ENCODE assay signal across 8 mouse cellular contexts in genomic region chrX:106920175-106920827, GRCm38 (mm10). TPM values are rescaled to one million over a fixed set of nuclear protein-coding genes. Genes with fewer than 3 reads are reported as not detected.
DNase-seq lines count a peak whose midpoint lies in the region; ATAC-seq and TF ChIP-seq lines count a peak whose summit lies in the region.

Lpar4 (plus strand) TSS chrX:106920625.

- H3K4me2 ChIP-seq in embryonic facial prominence, embryonic 11.5 days (ENCODE audit: low read depth, low read length), result peak within 1 kb of the TSS; percentile 27; the same call in 1 of the 2 replicates
- peak within 1 kb of the TSS; percentile 52 for H3K4me2 ChIP-seq in heart, embryonic 12.5 days
- H3K4me2 ChIP-seq in kidney, embryonic 16.5 days (replicated peaks; ENCODE audit: low read depth, low read length), result peak within 1 kb of the TSS; percentile 47

- H3K36me3 ChIP-seq in thymus, adult 2 months (ENCODE audit: control insufficient read depth, insufficient read depth, low read length), result no peaks in the 10 kb centered on the region
- no peaks in the 10 kb centered on the region for H3K36me3 ChIP-seq in embryonic facial prominence, embryonic 11.5 days (replicated peaks; ENCODE audit: control insufficient read depth, insufficient read depth, low read depth, low read length)
- no peaks in the 10 kb centered on the region for H3K36me3 ChIP-seq in heart, embryonic 12.5 days
- H3K36me3 ChIP-seq in kidney, embryonic 16.5 days (ENCODE audit: insufficient read depth, low read length), result no peaks in the 10 kb centered on the region

- no peaks in the 10 kb centered on the region; the same call in 1 of the 2 replicates for H3K4me1 ChIP-seq in thymus, adult 2 months (replicated peaks; ENCODE audit: control insufficient read depth, insufficient read depth, low read length)
- H3K4me1 ChIP-seq in embryonic facial prominence, embryonic 11.5 days (ENCODE audit: control insufficient read depth, insufficient read depth, low read length), result no peaks in the 10 kb centered on the region
- no peaks in the 10 kb centered on the region for H3K4me1 ChIP-seq in heart, embryonic 12.5 days (replicated peaks)
- no peaks in the 10 kb centered on the region for H3K4me1 ChIP-seq in kidney, embryonic 16.5 days (ENCODE audit: insufficient read depth, low read length)

- TF ChIP-seq CTCF in thymus, adult 2 months (IDR thresholded peaks at IDR 0.05; ENCODE audit: borderline replicate concordance, control insufficient read depth, extremely low read depth, insufficient read depth, low read length, poor library complexity), result no peak

- no peaks in the 10 kb centered on the region for H3K27me3 ChIP-seq in thymus, adult 2 months (ENCODE audit: control insufficient read depth, insufficient read depth, low read length)
- no peaks in the 10 kb centered on the region for H3K27me3 ChIP-seq in embryonic facial prominence, embryonic 11.5 days (ENCODE audit: control insufficient read depth, insufficient read depth, low read length)
- H3K27me3 ChIP-seq in heart, embryonic 12.5 days (replicated peaks), result no peaks in the 10 kb centered on the region
- H3K27me3 ChIP-seq in kidney, embryonic 16.5 days (ENCODE audit: insufficient read depth, low read length), result peaks cover 15% of the 10 kb centered on the region; the same call in 1 of the 2 replicates

- H3K4me3 ChIP-seq in thymus, adult 2 months (ENCODE audit: control insufficient read depth, insufficient read depth, low read length), result peak within 1 kb of the TSS; percentile 27
- peak within 1 kb of the TSS; percentile 41 for H3K4me3 ChIP-seq in embryonic facial prominence, embryonic 11.5 days (ENCODE audit: low read depth, low read length)
- H3K4me3 ChIP-seq in heart, embryonic 12.5 days, result peak within 1 kb of the TSS; percentile 51
- H3K4me3 ChIP-seq in kidney, embryonic 16.5 days (ENCODE audit: low read length), result peak within 1 kb of the TSS; percentile 51

- no peaks in the 10 kb centered on the region for H3K9me3 ChIP-seq in embryonic facial prominence, embryonic 11.5 days (replicated peaks; ENCODE audit: control insufficient read depth, low read length)
- H3K9me3 ChIP-seq in heart, embryonic 12.5 days (replicated peaks), result no peaks in the 10 kb centered on the region
- H3K9me3 ChIP-seq in kidney, embryonic 16.5 days (ENCODE audit: low read length), result no peaks in the 10 kb centered on the region

- TF ChIP-seq POLR2A in thymus, adult 2 months (IDR thresholded peaks at IDR 0.05; ENCODE audit: control insufficient read depth, extremely low read depth, insufficient read depth, low read length, poor library complexity), result no peak

- ATAC-seq in embryonic facial prominence, embryonic 11.5 days (replicated peaks; ENCODE audit: insufficient number of reproducible peaks, low FRiP score, low TSS enrichment, low read depth), result peak; percentile 86
- no peak for ATAC-seq in heart, embryonic 12.5 days (ENCODE audit: insufficient number of reproducible peaks, low FRiP score)
- ATAC-seq in kidney, embryonic 16.5 days (ENCODE audit: low FRiP score, low TSS enrichment), result peak; percentile 92

- no peak within 1 kb of the TSS for H3K27ac ChIP-seq in thymus, adult 2 months (ENCODE audit: control insufficient read depth, insufficient read depth, low read length)
- H3K27ac ChIP-seq in embryonic facial prominence, embryonic 11.5 days (replicated peaks; ENCODE audit: low read depth, low read length), result no peak within 1 kb of the TSS
- H3K27ac ChIP-seq in heart, embryonic 12.5 days (ENCODE audit: poor library complexity, severe bottlenecking), result no peak within 1 kb of the TSS
- H3K27ac ChIP-seq in kidney, embryonic 16.5 days (ENCODE audit: low read length), result peak within 1 kb of the TSS; percentile 76

- WGBS in thymus, adult 2 months, result 25% methylated on average over 11 of the region's 11 CpGs
- WGBS in embryonic facial prominence, embryonic 11.5 days, result 20% methylated on average over 11 of the region's 11 CpGs
- 10% methylated on average over 11 of the region's 11 CpGs for WGBS in heart, embryonic 12.5 days
- 26% methylated on average over 11 of the region's 11 CpGs for WGBS in kidney, embryonic 16.5 days

- peak within 1 kb of the TSS; percentile 54 for H3K9ac ChIP-seq in embryonic facial prominence, embryonic 11.5 days (replicated peaks; ENCODE audit: low read length)
- H3K9ac ChIP-seq in heart, embryonic 12.5 days, result peak within 1 kb of the TSS; percentile 34; the same call in 1 of the 2 replicates
- peak within 1 kb of the TSS; percentile 68 for H3K9ac ChIP-seq in kidney, embryonic 16.5 days (replicated peaks; ENCODE audit: low read length)

- DNase-seq in thymus, adult 2 months, result no peak
- no peak for DNase-seq in thymus, postnatal 25 days
- DNase-seq in embryonic facial prominence, embryonic 11.5 days (ENCODE audit: low spot score), result peak; percentile 75
- peak; percentile 46 for DNase-seq in lung, postnatal 10 days
- DNase-seq in ovary, postnatal 36 days (ENCODE audit: low spot score), result peak; percentile 11
- no peak for DNase-seq in thymus, adult 18-20 months

RNA-seq across cellular contexts. Expression of gene Lpar4, which starts in this region (rescaled TPM):
- polyA plus RNA-seq in thymus, adult 2 months (2012; rRNA removed), result 0.22 and 0.38 TPM in 2 replicates
- polyA plus RNA-seq in embryonic facial prominence, embryonic 11.5 days (2014; fragmentation: Nextera tagmentation; extraction: Ambion mirVana), result 27.0 and 29.4 TPM in 2 replicates
- 7.1 and 7.5 TPM in 2 replicates for polyA plus RNA-seq in heart, embryonic 12.5 days (2016; fragmentation: Nextera tagmentation; extraction: Ambion mirVana)
- polyA plus RNA-seq in kidney, embryonic 16.5 days (2015; fragmentation: Nextera tagmentation; extraction: Ambion mirVana), result 13.6 and 14.2 TPM in 2 replicates

Comparison
In these comparisons a context has a peak if more than half of its experiments do, and no peak if none do; other contexts are left out.
1. DNase-seq: peak in embryonic facial prominence, embryonic 11.5 days (single experiment), lung, postnatal 10 days (single experiment) and ovary, postnatal 36 days (single experiment); none in thymus, adult 2 months (single experiment), thymus, postnatal 25 days (single experiment) and thymus, adult 18-20 months (0 of 2).
2. Peak in every context shown above with its lines, with median percentiles within 50 percentile points of each other: H3K4me3 ChIP-seq, H3K4me2 ChIP-seq and H3K9ac ChIP-seq.